Mouse (Mus musculus) ovary, postnatal 36 days (tissue): ENCODE results near the gene Pgm5.

ENCODE experiments used
- DNase-seq: peaks from one replicate; pipeline ENCODE4 v3.0.0; 2022; ENCODE audit warnings: low spot score, mixed read lengths

Gene Pgm5

GRCm38 (mm10) chr19:24871037-24871635 is 9.5 kb upstream of the Pgm5 start:
- DNase-seq, result peak; percentile 59

GRCm38 (mm10) chr19:24865436-24865835 is 3.8 kb upstream of the Pgm5 start:
- DNase-seq, result no peak

- no peak for DNase-seq
These were observed 411 bp downstream of the Pgm5 start for GRCm38 (mm10) chr19:24861276-24861611.

- no peak for DNase-seq
These were observed 10.0 kb downstream of the Pgm5 start for GRCm38 (mm10) chr19:24851456-24852315.

GRCm38 (mm10) chr19:24848844-24849243 is 12.8 kb downstream of the Pgm5 start:
- no peak for DNase-seq

GRCm38 (mm10) chr19:24848345-24848744 is 13.3 kb downstream of the Pgm5 start:
- DNase-seq, result no peak

GRCm38 (mm10) chr19:24845007-24845546 is 16.6 kb downstream of the Pgm5 start:
- DNase-seq, result no peak

- no peak for DNase-seq
These were observed 19.6 kb downstream of the Pgm5 start for GRCm38 (mm10) chr19:24842080-24842479.

- no peak for DNase-seq
These were observed 37.1 kb downstream of the Pgm5 start for GRCm38 (mm10) chr19:24824517-24824916.

- no peak for DNase-seq
These were observed 45.9 kb downstream of the Pgm5 start for GRCm38 (mm10) chr19:24815661-24816221.

GRCm38 (mm10) chr19:24812861-24813293 is 48.8 kb downstream of the Pgm5 start:
- no peak for DNase-seq

GRCm38 (mm10) chr19:24812106-24812810 is 49.4 kb downstream of the Pgm5 start:
- DNase-seq, result no peak

- no peak for DNase-seq
These were observed 50.2 kb downstream of the Pgm5 start for GRCm38 (mm10) chr19:24811451-24811850.

GRCm38 (mm10) chr19:24806013-24806412 is 55.6 kb downstream of the Pgm5 start:
- DNase-seq, result no peak

- no peak for DNase-seq
These were observed 64.0 kb downstream of the Pgm5 start for GRCm38 (mm10) chr19:24797606-24798005.

- DNase-seq, result no peak
These were observed 67.3 kb downstream of the Pgm5 start for GRCm38 (mm10) chr19:24794350-24794749.

GRCm38 (mm10) chr19:24793545-24794139 is 68.0 kb downstream of the Pgm5 start:
- no peak for DNase-seq

- DNase-seq, result no peak
These were observed 68.8 kb downstream of the Pgm5 start for GRCm38 (mm10) chr19:24792876-24793275.

- no peak for DNase-seq
These were observed 75.8 kb downstream of the Pgm5 start for GRCm38 (mm10) chr19:24785898-24786297.

- no peak for DNase-seq
These were observed 76.5 kb downstream of the Pgm5 start for GRCm38 (mm10) chr19:24785056-24785675.

- no peak for DNase-seq
These were observed 77.9 kb downstream of the Pgm5 start for GRCm38 (mm10) chr19:24783736-24784135.
